Mouse (Mus musculus) stomach, postnatal 0 days (tissue): ENCODE measurements around the gene Wdr82. TPM values are rescaled to one million over a fixed set of nuclear protein-coding genes. Genes with fewer than 3 reads are reported as not detected.

Experiments
- ATAC-seq: fragments of 200-750 bp; cut with Nextera tagmentation; 2 replicates; pipeline ENCODE4 v1.8.0; 2017; ENCODE audit not compliant: low FRiP score, low TSS enrichment
- DNase-seq: peaks from one replicate; pipeline ENCODE4 v3.0.0-alpha.2; 2016; ENCODE audit warnings: low spot score
- H3K27ac ChIP-seq: fragments of 300-500 bp; sonication (generic); replicated peaks from 2 replicates; pipeline ENCODE4 v1.5.1; 2014; ENCODE audit warnings: mild to moderate bottlenecking, control low read depth
- H3K27me3 ChIP-seq: fragments of 300-500 bp; sonication (generic); 2 replicates; pipeline ENCODE4 v1.6.1; 2014; ENCODE audit warnings: low read length; ENCODE audit not compliant: control insufficient read depth, insufficient read depth
- H3K36me3 ChIP-seq: fragments of 300-500 bp; sonication (generic); 2 replicates; pipeline ENCODE4 v1.6.1; 2014; ENCODE audit warnings: low read length, mixed read lengths; ENCODE audit not compliant: control insufficient read depth, insufficient read depth
- H3K4me1 ChIP-seq: fragments of 300-500 bp; sonication (generic); replicated peaks from 2 replicates; pipeline ENCODE4 v1.6.1; 2014; ENCODE audit warnings: antibody characterized with exemption; ENCODE audit not compliant: control insufficient read depth, insufficient read depth
- H3K4me2 ChIP-seq: fragments of 300-500 bp; sonication (generic); replicated peaks from 2 replicates; pipeline ENCODE4 v1.6.1; 2014; ENCODE audit warnings: low read depth, mild to moderate bottlenecking, control low read depth, moderate library complexity
- H3K4me3 ChIP-seq: fragments of 300-500 bp; sonication (generic); 2 replicates; pipeline ENCODE4 v1.5.1; 2014; ENCODE audit warnings: low read depth, low read length, control low read depth
- H3K9ac ChIP-seq: fragments of 300-500 bp; sonication (generic); 2 replicates; pipeline ENCODE4 v1.6.1; 2014; ENCODE audit warnings: mild to moderate bottlenecking, low read length, control low read depth, mixed read lengths
- H3K9me3 ChIP-seq: fragments of 300-500 bp; sonication (generic); 2 replicates; pipeline ENCODE4 v1.6.1; 2016; ENCODE audit warnings: low read length; ENCODE audit not compliant: control insufficient read depth
- CTCF ChIP-seq: IDR thresholded peaks from 2 replicates; pipeline ENCODE4 v1.5.1; 2016; ENCODE audit warnings: antibody characterized with exemption, low read depth, mild to moderate bottlenecking, moderate library complexity
- EP300 ChIP-seq: optimal IDR thresholded peaks from 2 replicates; pipeline ENCODE3; 2016; ENCODE audit warnings: antibody characterized with exemption
- WGBS: fragments of 180-500 bp; shearing (Covaris S2); extraction: QIAGEN DNeasy Blood & Tissue Kit; methylation state at CpG from one replicate; pipeline ENCODE4 v1.1.7; 2014; 5-methylcytosine and 5-hydroxymethylcytosine counted together
- polyA plus RNA-seq: library from polyadenylated mRNA; unstranded; fragments of >200 nt; fragmentation: Nextera tagmentation; extraction: Ambion mirVana; gene quantifications from 2 replicates; pipeline ENCODE4 v1.2.1, GENCODE M21; 2015

Wdr82 gene
- polyA plus RNA-seq, 1 experiment from 2014 or later, result 10.3 TPM

DNA sequence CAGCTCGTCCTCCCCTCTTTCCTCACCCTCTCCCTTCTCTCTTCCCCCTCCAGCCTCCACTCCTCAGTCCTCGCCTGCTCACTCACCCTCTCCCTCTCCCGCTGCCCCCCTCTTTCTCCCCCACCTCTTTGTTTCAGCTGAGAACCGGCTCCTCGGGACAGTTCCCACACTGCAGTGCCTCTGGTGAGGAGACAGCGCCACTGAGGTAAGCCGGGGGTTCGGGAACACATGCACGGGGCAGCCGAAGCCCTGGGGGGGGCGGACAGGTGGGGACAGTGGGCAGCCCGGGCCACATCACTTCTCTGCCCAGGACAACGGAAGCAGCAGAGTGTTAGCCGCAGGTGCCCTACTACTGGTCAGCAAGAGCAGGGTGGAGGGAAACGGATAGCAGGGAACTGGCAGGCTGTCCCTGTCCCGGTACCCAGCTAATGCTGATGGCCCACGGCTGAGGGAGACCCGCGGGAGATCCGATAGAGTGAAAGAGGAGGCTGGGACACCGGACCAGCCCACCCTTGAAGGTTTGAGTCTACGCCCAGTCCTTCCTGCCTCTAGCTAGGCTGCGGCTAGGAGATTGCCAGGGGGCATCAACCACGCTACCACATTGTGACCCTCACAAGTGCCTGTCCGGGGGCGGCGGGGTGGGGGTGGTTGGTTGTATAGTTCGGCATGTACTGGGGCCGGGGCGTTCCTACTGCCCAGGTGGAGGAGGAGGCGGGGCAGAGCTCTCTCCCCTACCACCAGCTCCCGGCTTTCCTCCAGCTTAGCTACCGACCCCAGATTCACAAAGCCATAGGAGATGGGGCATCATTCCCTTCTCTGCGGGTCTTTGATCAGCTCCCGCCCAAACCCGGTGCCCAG lies 22.0 kb upstream of the Wdr82 start:
- TF ChIP-seq EP300 (no peak), CTCF (0 out of 2 replicates have a peak, but pooled peaks have one; percentile 7)
- H3K27me3 ChIP-seq, result no peaks in the 10 kb centered on the region; the same call in 1 of the 2 replicates
- no peaks in the 10 kb centered on the region for H3K4me1 ChIP-seq
- under 1% methylated on average over 36 of the region's 36 CpGs for WGBS
- no peaks in the 10 kb centered on the region for H3K9me3 ChIP-seq
- ATAC-seq (peak; percentile 27; the same call in 1 of the 2 replicates), DNase-seq (no peak)
- no peaks in the 10 kb centered on the region for H3K36me3 ChIP-seq
- H3K9ac ChIP-seq, result peak overlapping the region; percentile 35; the same call in 1 of the 2 replicates
- peak overlapping the region; percentile 52 for H3K4me2 ChIP-seq
- peak overlapping the region; percentile 28 for H3K4me3 ChIP-seq
- H3K27ac ChIP-seq, result no peak overlapping the region

DNA sequence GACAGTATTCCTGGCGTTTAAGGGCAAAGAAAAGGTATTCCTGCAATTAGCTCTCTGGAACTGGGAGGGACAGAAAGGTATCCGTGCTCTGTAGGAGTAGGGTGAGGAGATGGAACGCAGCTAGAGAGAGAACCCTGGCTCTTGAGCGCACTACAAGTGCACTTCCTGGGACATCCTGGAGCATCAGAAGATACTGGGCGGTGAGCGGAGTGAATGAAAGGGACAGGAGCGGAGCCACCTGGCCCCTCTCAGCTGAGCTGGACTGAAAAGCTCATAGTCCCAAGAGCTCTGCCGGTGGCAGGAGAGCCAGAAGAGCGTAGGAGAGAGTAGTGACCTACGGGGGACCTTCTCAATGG lies 21.4 kb upstream of the Wdr82 start:
- Histone ChIP-seq H3K9ac (no peak overlapping the region), H3K9me3 (no peaks in the 10 kb centered on the region), H3K36me3 (no peaks in the 10 kb centered on the region), H3K4me2 (peak overlapping the region; percentile 52), H3K4me3 (peak overlapping the region; percentile 28), H3K27ac (no peak overlapping the region), H3K4me1 (no peaks in the 10 kb centered on the region), H3K27me3 (no peaks in the 10 kb centered on the region; the same call in 1 of the 2 replicates)
- ATAC-seq (no peak), DNase-seq (no peak)
- WGBS, result 22% methylated on average over 10 of the region's 10 CpGs
- TF ChIP-seq EP300, result no peak
- no peak for TF ChIP-seq CTCF

DNA sequence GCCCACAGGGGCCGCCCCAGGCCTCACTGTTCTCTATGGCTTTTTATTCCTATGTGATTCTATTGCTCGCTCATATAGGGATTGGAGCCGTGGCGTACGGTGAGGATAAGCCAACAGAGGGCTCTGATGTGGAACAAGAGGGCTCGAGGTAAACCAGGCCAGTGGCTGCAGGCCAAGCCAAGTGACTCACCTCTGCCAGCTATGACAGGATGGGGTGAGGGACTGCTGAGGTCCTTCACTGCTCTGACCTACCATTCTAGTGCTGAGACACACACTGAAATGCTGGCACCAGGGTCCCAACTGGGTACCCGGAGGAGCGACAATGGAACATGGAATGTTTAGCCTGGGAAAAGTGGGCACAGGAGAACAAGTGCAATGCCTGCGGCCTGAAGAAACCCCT lies 16.6 kb upstream of the Wdr82 start:
- ATAC-seq (no peak), DNase-seq (no peak)
- Histone ChIP-seq H3K27ac (no peak overlapping the region), H3K4me1 (no peaks in the 10 kb centered on the region), H3K36me3 (no peaks in the 10 kb centered on the region), H3K4me2 (no peak overlapping the region), H3K27me3 (no peaks in the 10 kb centered on the region; the same call in 1 of the 2 replicates), H3K9ac (no peak overlapping the region), H3K4me3 (no peak overlapping the region), H3K9me3 (no peaks in the 10 kb centered on the region)
- 84% methylated on average over 9 of the region's 9 CpGs for WGBS
- no peak for TF ChIP-seq CTCF
- TF ChIP-seq EP300, result no peak

DNA sequence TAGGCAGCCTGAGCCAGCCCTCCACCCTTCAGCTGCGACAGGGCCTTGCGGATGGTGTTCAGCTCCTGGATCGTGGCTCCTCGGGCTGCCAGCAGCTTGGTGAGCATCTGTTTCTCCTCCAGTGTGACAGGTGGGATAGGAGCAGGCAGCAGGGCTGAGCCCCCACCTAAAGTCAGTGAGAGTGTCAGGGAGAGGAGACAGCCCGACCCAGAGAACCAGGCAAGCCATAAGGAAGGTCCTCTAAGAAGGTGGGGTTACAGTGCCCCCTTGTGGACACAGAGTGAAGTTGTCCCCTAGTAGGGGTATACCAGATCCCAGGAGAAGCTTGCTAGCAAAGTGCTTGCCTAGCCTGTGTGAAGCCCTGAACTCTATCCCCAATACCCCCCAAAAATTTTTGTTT lies 14.3 kb upstream of the Wdr82 start:
- no peaks in the 10 kb centered on the region for H3K36me3 ChIP-seq
- ATAC-seq (peak; percentile 24; the same call in 1 of the 2 replicates), DNase-seq (peak; percentile 39)
- no peaks in the 10 kb centered on the region for H3K9me3 ChIP-seq
- no peak overlapping the region for H3K9ac ChIP-seq
- no peak overlapping the region for H3K4me3 ChIP-seq
- TF ChIP-seq EP300, result no peak
- TF ChIP-seq CTCF, result peak; percentile 74
- H3K27ac ChIP-seq, result no peak overlapping the region
- WGBS, result 41% methylated on average over 5 of the region's 5 CpGs
- no peaks in the 10 kb centered on the region for H3K27me3 ChIP-seq
- no peaks in the 10 kb centered on the region for H3K4me1 ChIP-seq
- no peak overlapping the region for H3K4me2 ChIP-seq

DNA sequence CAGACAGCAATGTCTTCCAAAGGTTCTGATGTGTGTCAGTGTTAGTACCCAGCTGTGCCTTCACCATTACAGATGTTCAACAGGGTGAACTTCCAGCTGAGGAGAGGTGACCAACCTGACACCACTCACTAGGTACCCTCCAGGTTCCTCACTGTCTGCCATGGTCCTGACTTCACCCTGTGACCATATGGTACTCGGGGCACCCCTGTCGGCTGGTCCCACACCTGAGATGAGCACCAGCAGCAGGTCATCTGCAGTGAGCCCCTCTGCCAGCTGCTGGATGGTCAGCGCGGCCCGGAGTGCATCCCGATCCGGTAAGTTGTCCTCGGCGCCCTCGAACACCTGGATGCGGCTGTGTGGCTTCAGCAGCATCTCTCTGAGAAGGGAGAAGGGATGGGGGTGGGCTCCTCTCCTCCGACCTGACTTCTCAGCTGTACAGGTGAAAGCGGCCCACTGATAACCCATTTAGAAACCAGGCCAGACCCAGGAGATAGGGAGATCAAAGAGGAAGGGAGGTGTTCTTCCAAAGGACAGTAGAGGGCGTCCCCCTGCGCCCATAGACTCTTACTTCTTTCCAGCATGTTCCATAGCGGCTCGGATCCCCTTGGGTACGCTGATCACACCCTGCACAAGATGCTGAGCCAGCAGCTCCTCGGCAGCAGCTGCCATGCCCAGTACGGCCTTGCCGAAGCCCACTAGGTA lies 13.7 kb upstream of the Wdr82 start:
- Histone ChIP-seq H3K36me3 (no peaks in the 10 kb centered on the region), H3K27me3 (no peaks in the 10 kb centered on the region), H3K4me1 (no peaks in the 10 kb centered on the region), H3K27ac (no peak overlapping the region), H3K9ac (no peak overlapping the region), H3K4me2 (no peak overlapping the region), H3K4me3 (no peak overlapping the region), H3K9me3 (no peaks in the 10 kb centered on the region)
- TF ChIP-seq CTCF (no peak), EP300 (no peak)
- 84% methylated on average over 21 of the region's 21 CpGs for WGBS
- ATAC-seq, result no peak
- no peak for DNase-seq

DNA sequence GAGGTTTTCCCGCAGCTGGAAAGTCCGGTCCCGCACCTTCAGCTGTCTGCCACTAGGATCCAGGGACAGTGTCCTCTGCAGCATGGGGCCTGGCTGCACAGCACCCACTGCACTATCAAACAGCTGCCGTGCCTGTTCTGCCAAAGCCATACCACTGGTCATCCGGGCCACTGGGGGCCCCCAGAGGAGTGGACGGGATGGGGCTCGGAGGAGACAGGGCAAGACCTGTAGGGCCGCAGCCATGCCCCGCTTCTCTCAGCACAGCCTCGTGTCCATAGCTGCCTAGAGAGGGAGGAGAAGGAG lies 13.2 kb upstream of the Wdr82 start:
- no peaks in the 10 kb centered on the region for H3K36me3 ChIP-seq
- no peak overlapping the region for H3K9ac ChIP-seq
- H3K4me3 ChIP-seq, result no peak overlapping the region
- H3K27me3 ChIP-seq, result no peaks in the 10 kb centered on the region
- TF ChIP-seq EP300, result no peak
- no peak for TF ChIP-seq CTCF
- H3K4me2 ChIP-seq, result no peak overlapping the region
- no peaks in the 10 kb centered on the region for H3K9me3 ChIP-seq
- ATAC-seq, result no peak
- H3K4me1 ChIP-seq, result no peaks in the 10 kb centered on the region
- 81% methylated on average over 10 of the region's 10 CpGs for WGBS
- no peak overlapping the region for H3K27ac ChIP-seq
- no peak for DNase-seq
